Mouse (Mus musculus) CH12.LX (cell line): ENCODE measurements around the gene Sfxn5. TPM values are rescaled to one million over a fixed set of nuclear protein-coding genes. Genes with fewer than 3 reads are reported as not detected.

Experiments
- DNase-seq: peaks from one replicate; pipeline ENCODE4 v3.0.0-alpha.2; 2013; ENCODE audit errors: extremely low read depth
- H3K27ac ChIP-seq: 2 replicates; pipeline ENCODE4 v1.5.1; 2012; ENCODE audit warnings: low read depth, mild to moderate bottlenecking, control low read depth, moderate library complexity; ENCODE audit not compliant: insufficient read depth
- H3K27me3 ChIP-seq: replicated peaks from 2 replicates; pipeline ENCODE3; 2012; ENCODE audit warnings: inconsistent platforms
- H3K36me3 ChIP-seq, 2 experiments: replicated peaks in 1 of 2; 2 replicates each; pipeline versions ENCODE3 to v1.6.1; 2012; ENCODE audit warnings: inconsistent platforms in 1 of 2, low read length in 1 of 2, mild to moderate bottlenecking in 1 of 2, mixed read lengths in 1 of 2, moderate library complexity in 1 of 2; ENCODE audit not compliant: control insufficient read depth in 1 of 2, insufficient read depth in 1 of 2
- H3K4me1 ChIP-seq, 2 experiments: 2 replicates each; pipeline ENCODE4 v1.6.1; 2012; ENCODE audit warnings: inconsistent platforms in 1 of 2, moderate library complexity in 1 of 2; ENCODE audit not compliant: insufficient read depth in 2 of 2, control insufficient read depth in 1 of 2
- H3K4me2 ChIP-seq: 2 replicates; pipeline ENCODE4 v1.6.1; 2012; ENCODE audit warnings: low read depth, mild to moderate bottlenecking, control low read depth; ENCODE audit not compliant: poor library complexity, insufficient read depth, severe bottlenecking
- H3K4me3 ChIP-seq, 3 experiments: fragments of 150-350 bp in 1 of 3; sonication (generic) in 1 of 3; replicated peaks in 1 of 3; 2 replicates each; pipeline versions ENCODE3 to v1.5.1; 2011 to 2012; ENCODE audit warnings: low read depth in 2 of 3, low read length in 2 of 3, mild to moderate bottlenecking in 2 of 3, moderate library complexity in 2 of 3, control low read depth in 1 of 3, improper control_type of control experiment in 1 of 3, inconsistent platforms in 1 of 3, mixed read lengths in 1 of 3; ENCODE audit not compliant: poor library complexity in 1 of 3
- H3K79me2 ChIP-seq: replicated peaks from 2 replicates; pipeline ENCODE4 v1.6.1; 2012; ENCODE audit warnings: mild to moderate bottlenecking, moderate library complexity; ENCODE audit not compliant: control insufficient read depth, poor library complexity, insufficient read depth, severe bottlenecking; ENCODE audit errors: extremely low read depth
- H3K9ac ChIP-seq: 2 replicates; pipeline ENCODE4 v1.6.1; 2012; ENCODE audit warnings: low read depth, mild to moderate bottlenecking, control low read depth, moderate library complexity; ENCODE audit not compliant: insufficient read depth
- H3K9me3 ChIP-seq: replicated peaks from 2 replicates; pipeline ENCODE3; 2012; ENCODE audit warnings: low read length, inconsistent platforms, mixed read lengths
- CHD1 ChIP-seq: IDR thresholded peaks from 2 replicates; pipeline ENCODE4 v1.6.1; 2012; ENCODE audit warnings: low read depth, low read length, improper control_type of control experiment, inconsistent platforms
- CHD2 ChIP-seq: IDR thresholded peaks from 2 replicates; pipeline ENCODE4 v1.6.1; 2011; ENCODE audit warnings: low read length, improper control_type of control experiment
- CTCF ChIP-seq, 2 experiments: IDR thresholded peaks in 1 of 2; conservative IDR thresholded peaks in 1 of 2; 2 replicates each; pipeline ENCODE4 v1.5.1; 2011 to 2012; ENCODE audit warnings: low read depth in 2 of 2, low read length in 2 of 2, improper control_type of control experiment in 1 of 2, inconsistent platforms in 1 of 2, mild to moderate bottlenecking in 1 of 2, moderate library complexity in 1 of 2
- E2F4 ChIP-seq: IDR thresholded peaks from 2 replicates; pipeline ENCODE4 v1.6.1; 2011; ENCODE audit warnings: low read depth, low read length, improper control_type of control experiment; ENCODE audit not compliant: insufficient replicate concordance
- ELF1 ChIP-seq: IDR thresholded peaks from 2 replicates; pipeline ENCODE4 v1.6.1; 2014; ENCODE audit warnings: low read depth, mild to moderate bottlenecking, inconsistent platforms, low read length, improper control_type of control experiment
- EP300 ChIP-seq: IDR thresholded peaks from 2 replicates; pipeline ENCODE4 v1.6.1; 2011; ENCODE audit warnings: low read length, improper control_type of control experiment
- ETS1 ChIP-seq: conservative IDR thresholded peaks from 2 replicates; pipeline ENCODE4 v1.6.1; 2012; ENCODE audit warnings: low read depth, mild to moderate bottlenecking, inconsistent platforms, low read length, improper control_type of control experiment, moderate library complexity
- GABPA ChIP-seq: IDR thresholded peaks from 2 replicates; pipeline ENCODE4 v1.6.1; 2012; ENCODE audit warnings: low read depth, low read length, improper control_type of control experiment, inconsistent platforms; ENCODE audit not compliant: insufficient replicate concordance
- HCFC1 ChIP-seq: IDR thresholded peaks from 2 replicates; pipeline ENCODE4 v1.6.1; 2012; ENCODE audit warnings: low read depth, mild to moderate bottlenecking, inconsistent platforms, low read length, improper control_type of control experiment
- JUN ChIP-seq: IDR thresholded peaks from 2 replicates; pipeline ENCODE4 v1.6.1; 2011; ENCODE audit warnings: low read depth, mild to moderate bottlenecking, low read length, improper control_type of control experiment, moderate library complexity; ENCODE audit not compliant: insufficient read depth
- JUND ChIP-seq: conservative IDR thresholded peaks from 2 replicates; pipeline ENCODE4 v1.6.1; 2011; ENCODE audit warnings: low read depth, low read length, improper control_type of control experiment
- KAT2A ChIP-seq: IDR thresholded peaks from 2 replicates; pipeline ENCODE4 v1.6.1; 2012; ENCODE audit warnings: low read length, improper control_type of control experiment, inconsistent platforms; ENCODE audit not compliant: insufficient replicate concordance
- MAFK ChIP-seq: IDR thresholded peaks from 2 replicates; pipeline ENCODE4 v1.6.1; 2011; ENCODE audit warnings: low read length, improper control_type of control experiment; ENCODE audit not compliant: insufficient replicate concordance
- MAX ChIP-seq: IDR thresholded peaks from 2 replicates; pipeline ENCODE4 v1.6.1; 2011; ENCODE audit warnings: low read length, improper control_type of control experiment
- MAZ ChIP-seq: IDR thresholded peaks from 2 replicates; pipeline ENCODE4 v1.6.1; 2012; ENCODE audit warnings: low read depth, mild to moderate bottlenecking, inconsistent platforms, low read length, improper control_type of control experiment, moderate library complexity
- MEF2A ChIP-seq: IDR thresholded peaks from 2 replicates; pipeline ENCODE4 v1.6.1; 2014; ENCODE audit warnings: low read depth, mild to moderate bottlenecking, inconsistent platforms, low read length, improper control_type of control experiment, borderline replicate concordance
- MXI1 ChIP-seq: IDR thresholded peaks from 2 replicates; pipeline ENCODE4 v1.6.1; 2011; ENCODE audit warnings: mild to moderate bottlenecking, low read depth, low read length, improper control_type of control experiment
- NRF1 ChIP-seq: IDR thresholded peaks from 2 replicates; pipeline ENCODE4 v1.6.1; 2014; ENCODE audit warnings: low read depth, mild to moderate bottlenecking, inconsistent platforms, low read length, improper control_type of control experiment, moderate library complexity
- PAX5 ChIP-seq: IDR thresholded peaks from 2 replicates; pipeline ENCODE4 v1.6.1; 2012; ENCODE audit warnings: low read length, inconsistent platforms, mixed read lengths
- POLR2A ChIP-seq: IDR thresholded peaks from 2 replicates; pipeline ENCODE4 v1.6.1; 2011; ENCODE audit warnings: low read depth, mild to moderate bottlenecking, improper control_type of control experiment, low read length
- POLR2AphosphoS2 ChIP-seq: IDR thresholded peaks from 2 replicates; pipeline ENCODE4 v1.6.1; 2011; ENCODE audit warnings: low read depth, low read length, improper control_type of control experiment
- RAD21 ChIP-seq: IDR thresholded peaks from 2 replicates; pipeline ENCODE4 v1.6.1; 2011; ENCODE audit warnings: low read depth, mild to moderate bottlenecking, low read length, improper control_type of control experiment, moderate library complexity
- SIN3A ChIP-seq: IDR thresholded peaks from 2 replicates; pipeline ENCODE4 v1.6.1; 2012; ENCODE audit warnings: low read length, improper control_type of control experiment, inconsistent platforms
- SMC3 ChIP-seq: IDR thresholded peaks from 2 replicates; pipeline ENCODE4 v1.6.1; 2011; ENCODE audit warnings: low read depth, low read length, improper control_type of control experiment
- TBP ChIP-seq: conservative IDR thresholded peaks from 2 replicates; pipeline ENCODE4 v1.6.1; 2011; ENCODE audit warnings: low read depth, low read length, improper control_type of control experiment
- UBTF ChIP-seq: IDR thresholded peaks from 2 replicates; pipeline ENCODE4 v1.6.1; 2012; ENCODE audit warnings: low read depth, mild to moderate bottlenecking, inconsistent platforms, low read length, improper control_type of control experiment, moderate library complexity
- USF2 ChIP-seq: conservative IDR thresholded peaks from 2 replicates; pipeline ENCODE4 v1.6.1; 2011; ENCODE audit warnings: low read depth, low read length, improper control_type of control experiment
- ZKSCAN1 ChIP-seq: IDR thresholded peaks from 2 replicates; pipeline ENCODE4 v1.6.1; 2012; ENCODE audit warnings: low read depth, inconsistent platforms, low read length, improper control_type of control experiment, borderline replicate concordance
- ZMIZ1 ChIP-seq: IDR thresholded peaks from 2 replicates; pipeline ENCODE4 v1.6.1; 2012; ENCODE audit warnings: low read depth, mild to moderate bottlenecking, inconsistent platforms, low read length, improper control_type of control experiment
- dilution Hi-C: fragments of 300-500 bp; cut with MboI; formaldehyde crosslinking; loops from 2 replicates; pipeline ENCODE4 v1.14.3; 2020; ENCODE audit warnings: low sequenced_read_pairs; ENCODE audit not compliant: extremely low pct_unique_long_range_greater_than_20kb, extremely low pct_ligation_motif_present
- in situ Hi-C: fragments of 300-500 bp; cut with MboI; formaldehyde crosslinking; loops from 3 replicates; pipeline ENCODE4 v1.14.3; 2019; ENCODE audit warnings: low sequenced_read_pairs, low pct_ligation_motif_present, low pct_unique_long_range_greater_than_20kb, mixed read lengths
- polyA plus RNA-seq: library from polyadenylated mRNA; unstranded; fragments of >175 nt; gene quantifications from 2 replicates; pipeline ENCODE4 v1.2.1, GENCODE M21; 2012; ENCODE audit warnings: low read depth; ENCODE audit not compliant: insufficient read length
- total RNA-seq, 2 experiments: library from RNA; depleted of rRNA; stranded (reverse); fragments of 300-350 nt in 1 of 2; fragments of >200 nt in 1 of 2; gene quantifications; 2 replicates each; pipeline ENCODE4 v1.2.3; 2012 to 2014

Sfxn5 gene
- total and polyA plus RNA-seq, 3 experiments = 0.55 to 0.93 (median 0.66) TPM

DNA sequence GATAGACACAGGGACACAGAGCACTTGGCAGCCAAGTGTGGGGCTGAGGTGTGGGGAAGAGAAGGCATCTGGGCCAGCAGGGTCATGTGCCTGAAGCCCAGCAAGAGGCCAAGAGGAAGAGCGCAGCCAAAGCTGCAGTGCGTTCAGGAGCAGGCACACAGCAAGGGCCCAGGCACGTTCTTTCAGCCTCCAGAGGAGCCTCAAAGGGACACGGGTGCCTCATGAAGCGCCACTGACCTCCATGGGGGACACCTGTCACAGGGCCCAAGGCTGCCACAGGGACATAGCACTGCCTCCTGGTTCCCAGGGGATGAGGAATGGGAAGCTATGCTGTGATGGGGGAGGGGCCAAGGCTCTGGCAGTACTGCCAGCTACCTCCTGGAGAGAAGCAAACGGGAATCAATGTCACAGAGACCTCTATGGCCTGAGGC, 82.4 kb downstream of the Sfxn5 start:
- Histone ChIP-seq H3K4me2 (no peak overlapping the region), H3K36me3 (no peaks in the 10 kb centered on the region), H3K79me2 (no peaks in the 10 kb centered on the region), H3K27ac (no peak overlapping the region), H3K27me3 (no peaks in the 10 kb centered on the region), H3K4me1 (no peaks in the 10 kb centered on the region), H3K9me3 (no peaks in the 10 kb centered on the region), H3K4me3 (no peak overlapping the region), H3K9ac (no peak overlapping the region)
- no peak for TF ChIP-seq CTCF (conservative IDR thresholded peaks at IDR 0.05 in 1 of 2, IDR thresholded peaks at IDR 0.05 in 1 of 2; ENCODE audit: low read depth in 2 of 2, low read length in 2 of 2)
- TF ChIP-seq MAX = no peak
- TF ChIP-seq MEF2A = no peak
- TF ChIP-seq SMC3 = no peak
- TF ChIP-seq ZMIZ1 = no peak
- TF ChIP-seq NRF1 = no peak
- TF ChIP-seq POLR2AphosphoS2 = no peak
- TF ChIP-seq KAT2A = no peak
- TF ChIP-seq TBP = no peak
- TF ChIP-seq E2F4 = no peak
- TF ChIP-seq POLR2A = no peak
- TF ChIP-seq EP300 = no peak
- no peak for TF ChIP-seq ELF1
- no peak for TF ChIP-seq ETS1
- TF ChIP-seq JUN = no peak
- TF ChIP-seq RAD21 = no peak
- no peak for TF ChIP-seq MXI1
- TF ChIP-seq SIN3A = no peak
- dilution Hi-C loops (no loop called here), in situ Hi-C loops (no loop called here)
- DNase-seq = no peak

DNA sequence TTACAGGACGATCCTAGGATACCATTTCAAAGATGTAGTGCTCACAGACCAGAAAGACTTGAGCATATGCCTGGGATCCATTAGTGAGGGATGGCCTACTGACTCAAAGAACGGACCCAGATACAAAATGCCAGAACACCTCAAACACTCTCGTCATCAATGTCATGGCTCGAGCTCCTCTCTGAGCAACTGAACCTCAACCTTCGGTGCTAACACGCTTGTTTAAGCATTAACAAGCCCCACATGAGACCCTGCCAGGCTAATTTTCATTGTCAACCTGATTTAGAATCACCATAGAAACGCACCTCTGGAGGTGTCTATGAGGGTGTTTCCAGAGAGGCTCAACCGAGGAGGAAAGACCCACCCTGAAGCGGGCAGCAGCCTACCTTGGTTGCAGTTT, 83.4 kb downstream of the Sfxn5 start:
- DNase-seq = no peak
- no peak overlapping the region for H3K4me3 ChIP-seq
- no peak overlapping the region for H3K27ac ChIP-seq
- no peak for TF ChIP-seq JUN
- TF ChIP-seq CHD2 = no peak
- no peak for TF ChIP-seq MAFK
- TF ChIP-seq CTCF (conservative IDR thresholded peaks at IDR 0.05 in 1 of 2, IDR thresholded peaks at IDR 0.05 in 1 of 2; ENCODE audit: low read depth in 2 of 2, low read length in 2 of 2) = no peak
- no peak for TF ChIP-seq CHD1
- no peak for TF ChIP-seq JUND
- no peak for TF ChIP-seq ELF1
- no peak for TF ChIP-seq HCFC1
- TF ChIP-seq EP300 = no peak
- no peak for TF ChIP-seq PAX5
- no peak for TF ChIP-seq UBTF
- no peak for TF ChIP-seq MAZ
- no peak for TF ChIP-seq ZKSCAN1
- no peak for TF ChIP-seq NRF1
- TF ChIP-seq GABPA = no peak
- TF ChIP-seq USF2 = no peak
- no peak for TF ChIP-seq MEF2A
- H3K27me3 ChIP-seq = no peaks in the 10 kb centered on the region
- no peaks in the 10 kb centered on the region for H3K4me1 ChIP-seq
- dilution Hi-C loops = no loop called here
- H3K4me2 ChIP-seq = no peak overlapping the region
- no peaks in the 10 kb centered on the region for H3K79me2 ChIP-seq
- H3K9me3 ChIP-seq = peaks cover 7% of the 10 kb centered on the region
- no peaks in the 10 kb centered on the region for H3K36me3 ChIP-seq
- no peak overlapping the region for H3K9ac ChIP-seq
- in situ Hi-C loops = no loop called here
